Mouse (Mus musculus): ENCODE measurements around the gene Gm21970. TPM values are rescaled to one million over a fixed set of nuclear protein-coding genes. Genes with fewer than 3 reads are reported as not detected.

The Gm21970 gene
- polyA plus RNA-seq, 1 experiment from 2014 or later = not detected

GRCm38 (mm10) chr16:91357526-91357900, 34.0 kb upstream of the Gm21970 start:
- Histone ChIP-seq H3K4me2 (replicated peaks; ENCODE audit: low read depth, low read length) (no peak overlapping the region), H3K27me3 (replicated peaks; ENCODE audit: insufficient read depth, low read length) (no peaks in the 10 kb centered on the region), H3K36me3 (ENCODE audit: insufficient read depth, low read length) (no peaks in the 10 kb centered on the region), H3K4me3 (ENCODE audit: low read depth, low read length) (no peak overlapping the region), H3K9ac (replicated peaks; ENCODE audit: low read depth) (no peak overlapping the region), H3K9me3 (ENCODE audit: low read length) (no peaks in the 10 kb centered on the region), H3K4me1 (ENCODE audit: insufficient read depth, low read depth, low read length) (no peaks in the 10 kb centered on the region; the same call in 1 of the 2 replicates), H3K27ac (ENCODE audit: low read length) (no peak overlapping the region)
- WGBS = 39% methylated on average over 10 of the region's 10 CpGs
- ATAC-seq = no peak
- TF ChIP-seq CTCF (IDR thresholded peaks at IDR 0.05) (no peak), EP300 (IDR thresholded peaks at IDR 0.05) (no peak)
- no peak for DNase-seq (ENCODE audit: low spot score)

GRCm38 (mm10) chr16:91358555-91358954, 33.0 kb upstream of the Gm21970 start:
- 32% methylated on average over 8 of the region's 8 CpGs for WGBS
- DNase-seq (ENCODE audit: low spot score) = peak; percentile 76
- Histone ChIP-seq H3K27ac (ENCODE audit: low read length) (no peak overlapping the region), H3K4me1 (ENCODE audit: insufficient read depth, low read depth, low read length) (peaks cover 4% of the 10 kb centered on the region; the same call in 1 of the 2 replicates), H3K9ac (replicated peaks; ENCODE audit: low read depth) (no peak overlapping the region), H3K9me3 (ENCODE audit: low read length) (no peaks in the 10 kb centered on the region), H3K4me3 (ENCODE audit: low read depth, low read length) (no peak overlapping the region), H3K4me2 (replicated peaks; ENCODE audit: low read depth, low read length) (no peak overlapping the region), H3K27me3 (replicated peaks; ENCODE audit: insufficient read depth, low read length) (no peaks in the 10 kb centered on the region), H3K36me3 (ENCODE audit: insufficient read depth, low read length) (no peaks in the 10 kb centered on the region)
- peak; percentile 86 for TF ChIP-seq CTCF (IDR thresholded peaks at IDR 0.05)
- TF ChIP-seq EP300 (IDR thresholded peaks at IDR 0.05) = no peak
- no peak for ATAC-seq

GRCm38 (mm10) chr16:91359531-91359930, 32.0 kb upstream of the Gm21970 start:
- DNase-seq (ENCODE audit: low spot score) (peak; percentile 4), ATAC-seq (no peak)
- H3K4me1 ChIP-seq (ENCODE audit: insufficient read depth, low read depth, low read length) = peaks cover 13% of the 10 kb centered on the region; the same call in 1 of the 2 replicates
- H3K9ac ChIP-seq (replicated peaks; ENCODE audit: low read depth) = no peak overlapping the region
- H3K4me2 ChIP-seq (replicated peaks; ENCODE audit: low read depth, low read length) = no peak overlapping the region
- H3K27ac ChIP-seq (ENCODE audit: low read length) = no peak overlapping the region
- H3K36me3 ChIP-seq (ENCODE audit: insufficient read depth, low read length) = no peaks in the 10 kb centered on the region
- 85% methylated on average over 13 of the region's 13 CpGs for WGBS
- H3K9me3 ChIP-seq (ENCODE audit: low read length) = no peaks in the 10 kb centered on the region
- TF ChIP-seq CTCF (IDR thresholded peaks at IDR 0.05) (no peak), EP300 (IDR thresholded peaks at IDR 0.05) (no peak)
- H3K4me3 ChIP-seq (ENCODE audit: low read depth, low read length) = no peak overlapping the region
- H3K27me3 ChIP-seq (replicated peaks; ENCODE audit: insufficient read depth, low read length) = no peaks in the 10 kb centered on the region

- H3K9me3 ChIP-seq (ENCODE audit: low read length) = no peaks in the 10 kb centered on the region
Measured at GRCm38 (mm10) chr16:91360162-91360561, 31.4 kb upstream of the Gm21970 start.

DNA sequence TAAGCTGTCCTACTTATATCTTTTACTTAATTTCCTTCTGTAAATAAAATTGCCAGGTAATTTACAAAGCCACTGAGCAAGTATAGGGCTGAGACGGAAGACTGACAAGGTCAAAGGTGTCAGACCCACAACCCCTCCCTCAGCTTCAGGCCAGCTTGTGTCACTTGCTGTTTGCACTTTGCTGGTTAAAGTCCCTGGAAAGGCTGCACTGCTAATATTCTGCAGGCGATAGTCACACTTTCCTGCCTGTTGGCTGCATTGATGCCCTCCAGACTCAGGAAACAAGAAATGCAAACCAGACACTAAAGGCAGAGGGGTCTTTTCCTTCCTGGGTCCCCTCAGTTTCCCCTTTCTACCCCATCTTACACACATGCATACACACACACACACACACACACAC, 29.5 kb upstream of the Gm21970 start:
- Histone ChIP-seq H3K36me3 (ENCODE audit: insufficient read depth, low read length) (no peaks in the 10 kb centered on the region), H3K9ac (replicated peaks; ENCODE audit: low read depth) (no peak overlapping the region), H3K4me2 (replicated peaks; ENCODE audit: low read depth, low read length) (no peak overlapping the region), H3K4me3 (ENCODE audit: low read depth, low read length) (no peak overlapping the region), H3K27ac (ENCODE audit: low read length) (peak overlapping the region; percentile 39; the same call in 1 of the 2 replicates), H3K4me1 (ENCODE audit: insufficient read depth, low read depth, low read length) (peaks cover 13% of the 10 kb centered on the region; the same call in 1 of the 2 replicates), H3K27me3 (replicated peaks; ENCODE audit: insufficient read depth, low read length) (no peaks in the 10 kb centered on the region), H3K9me3 (ENCODE audit: low read length) (no peaks in the 10 kb centered on the region)
- DNase-seq (ENCODE audit: low spot score) (no peak), ATAC-seq (no peak)
- 50% methylated on average over 2 of the region's 2 CpGs for WGBS
- no peak for TF ChIP-seq EP300 (IDR thresholded peaks at IDR 0.05)
- no peak for TF ChIP-seq CTCF (IDR thresholded peaks at IDR 0.05)

More at GRCm38 (mm10) chr16:91360162-91360561, 31.4 kb upstream of the Gm21970 start:
- H3K36me3 ChIP-seq (ENCODE audit: insufficient read depth, low read length) = no peaks in the 10 kb centered on the region
- H3K27me3 ChIP-seq (replicated peaks; ENCODE audit: insufficient read depth, low read length) = no peaks in the 10 kb centered on the region
- H3K27ac ChIP-seq (ENCODE audit: low read length) = no peak overlapping the region
- no peak overlapping the region for H3K4me3 ChIP-seq (ENCODE audit: low read depth, low read length)
- DNase-seq (ENCODE audit: low spot score) (no peak), ATAC-seq (no peak)
- peaks cover 13% of the 10 kb centered on the region; the same call in 1 of the 2 replicates for H3K4me1 ChIP-seq (ENCODE audit: insufficient read depth, low read depth, low read length)
- no peak overlapping the region for H3K9ac ChIP-seq (replicated peaks; ENCODE audit: low read depth)
- TF ChIP-seq EP300 (IDR thresholded peaks at IDR 0.05) (no peak), CTCF (IDR thresholded peaks at IDR 0.05) (no peak)
- 33% methylated on average over 3 of the region's 3 CpGs for WGBS
- no peak overlapping the region for H3K4me2 ChIP-seq (replicated peaks; ENCODE audit: low read depth, low read length)

GRCm38 (mm10) chr16:91362616-91363272, 28.8 kb upstream of the Gm21970 start:
- peak; percentile 90 for DNase-seq (ENCODE audit: low spot score)
- Histone ChIP-seq H3K27ac (ENCODE audit: low read length) (peak overlapping the region; percentile 77), H3K27me3 (replicated peaks; ENCODE audit: insufficient read depth, low read length) (no peaks in the 10 kb centered on the region), H3K36me3 (ENCODE audit: insufficient read depth, low read length) (no peaks in the 10 kb centered on the region), H3K4me1 (ENCODE audit: insufficient read depth, low read depth, low read length) (peaks cover 13% of the 10 kb centered on the region; the same call in 1 of the 2 replicates), H3K9ac (replicated peaks; ENCODE audit: low read depth) (no peak overlapping the region), H3K4me3 (ENCODE audit: low read depth, low read length) (no peak overlapping the region), H3K9me3 (ENCODE audit: low read length) (no peaks in the 10 kb centered on the region), H3K4me2 (replicated peaks; ENCODE audit: low read depth, low read length) (0 out of 2 replicates have a peak overlapping the region, but pooled peaks have one; percentile 0)
- peak; percentile 64 for ATAC-seq
- 21% methylated on average over 12 of the region's 12 CpGs for WGBS
- TF ChIP-seq CTCF (IDR thresholded peaks at IDR 0.05) = no peak
- no peak; the same call in 1 of the 2 replicates for TF ChIP-seq EP300 (IDR thresholded peaks at IDR 0.05)

All from lung, postnatal 0 days (tissue).